Mouse (Mus musculus): ENCODE measurements at regions not wholly inside any gene's neighbourhood (a gene's known extent, or its start where the extent isn't known, plus 50 kb on each side); places are given as distances from the start of the nearest gene placed in this dataset.

DNA sequence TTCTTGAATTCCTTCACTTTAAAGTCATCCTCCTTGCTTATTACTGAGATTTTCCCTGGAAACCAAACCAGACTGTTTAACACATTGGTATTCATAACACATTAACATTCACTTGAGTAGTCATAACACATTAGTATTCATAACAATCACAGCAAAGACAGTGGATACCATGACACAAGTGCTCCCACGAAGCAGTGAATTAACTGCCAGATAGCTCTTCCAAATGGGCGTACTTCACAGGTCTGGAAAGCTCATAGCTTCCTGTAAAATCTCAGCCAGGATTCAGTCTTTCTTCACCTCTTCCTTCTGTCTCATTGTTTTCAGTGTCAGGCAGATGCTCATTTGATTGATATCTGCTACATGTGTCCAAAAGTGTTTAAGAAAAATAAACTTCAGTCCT lies 545.7 kb downstream of the Epm2a start:
- ATAC-seq, result peak; percentile 88
- WGBS, result 32% methylated on average over 2 of the region's 2 CpGs
- peak; percentile 52 for DNase-seq
- H3K9me3 ChIP-seq (ENCODE audit: low read length), result no peaks in the 10 kb centered on the region
- H3K4me2 ChIP-seq (ENCODE audit: low read depth), result no peak overlapping the region
- no peak for TF ChIP-seq CTCF (IDR thresholded peaks at IDR 0.05; ENCODE audit: low read depth)
- no peaks in the 10 kb centered on the region for H3K27me3 ChIP-seq (ENCODE audit: insufficient read depth, low read length)
- H3K4me3 ChIP-seq (ENCODE audit: low read depth, low read length), result no peak overlapping the region
- no peak overlapping the region for H3K9ac ChIP-seq
- no peaks in the 10 kb centered on the region for H3K4me1 ChIP-seq (ENCODE audit: insufficient read depth)
- no peak overlapping the region for H3K27ac ChIP-seq (ENCODE audit: low read depth, low read length)
- no peaks in the 10 kb centered on the region for H3K36me3 ChIP-seq (ENCODE audit: insufficient read depth)

GRCm38 (mm10) chr10:11922132-11922531 lies 578.9 kb downstream of the Epm2a start:
- Histone ChIP-seq H3K36me3 (ENCODE audit: insufficient read depth) (no peaks in the 10 kb centered on the region), H3K4me1 (ENCODE audit: insufficient read depth) (no peaks in the 10 kb centered on the region), H3K9me3 (ENCODE audit: low read length) (no peaks in the 10 kb centered on the region), H3K27me3 (ENCODE audit: insufficient read depth, low read length) (no peaks in the 10 kb centered on the region), H3K9ac (no peak overlapping the region), H3K27ac (ENCODE audit: low read depth, low read length) (no peak overlapping the region), H3K4me2 (ENCODE audit: low read depth) (no peak overlapping the region), H3K4me3 (ENCODE audit: low read depth, low read length) (no peak overlapping the region)
- no peak for TF ChIP-seq CTCF (IDR thresholded peaks at IDR 0.05; ENCODE audit: low read depth)
- WGBS, result 75% methylated on average over 3 of the region's 3 CpGs
- ATAC-seq, result peak; percentile 77
- DNase-seq, result peak; percentile 32

GRCm38 (mm10) chr10:11938164-11938563 lies 595.0 kb downstream of the Epm2a start:
- Histone ChIP-seq H3K9me3 (ENCODE audit: low read length) (no peaks in the 10 kb centered on the region), H3K4me3 (ENCODE audit: low read depth, low read length) (no peak overlapping the region), H3K9ac (no peak overlapping the region), H3K36me3 (ENCODE audit: insufficient read depth) (no peaks in the 10 kb centered on the region), H3K27me3 (ENCODE audit: insufficient read depth, low read length) (no peaks in the 10 kb centered on the region), H3K4me1 (ENCODE audit: insufficient read depth) (no peaks in the 10 kb centered on the region), H3K27ac (ENCODE audit: low read depth, low read length) (no peak overlapping the region), H3K4me2 (ENCODE audit: low read depth) (no peak overlapping the region)
- DNase-seq (peak; percentile 21), ATAC-seq (peak; percentile 83)
- TF ChIP-seq CTCF (IDR thresholded peaks at IDR 0.05; ENCODE audit: low read depth), result no peak
- WGBS, result 60% methylated on average over 2 of the region's 2 CpGs

DNA sequence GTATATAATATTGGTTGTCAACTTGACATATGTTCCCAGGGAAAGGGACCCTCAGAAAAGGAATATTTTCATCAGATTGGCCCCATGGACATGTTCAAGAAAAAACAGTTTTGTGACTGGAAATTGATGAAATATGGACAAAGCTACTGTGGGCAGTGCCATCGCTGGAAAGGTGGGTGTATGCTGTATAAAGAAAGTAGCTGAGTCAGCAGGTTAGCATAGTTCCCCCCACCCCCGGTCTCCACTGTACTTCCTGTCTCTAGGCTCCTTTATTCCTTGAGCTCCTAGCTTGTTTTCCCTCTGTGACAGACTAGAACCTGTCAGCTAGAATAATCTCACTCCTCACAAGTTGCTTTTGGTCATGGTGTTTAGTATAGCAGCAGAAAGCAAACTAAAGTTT lies 599.6 kb downstream of the Epm2a start:
- TF ChIP-seq CTCF (IDR thresholded peaks at IDR 0.05; ENCODE audit: low read depth), result no peak
- WGBS, result 87% methylated on average over 2 of the region's 2 CpGs
- Histone ChIP-seq H3K4me3 (ENCODE audit: low read depth, low read length) (no peak overlapping the region), H3K27ac (ENCODE audit: low read depth, low read length) (no peak overlapping the region), H3K27me3 (ENCODE audit: insufficient read depth, low read length) (no peaks in the 10 kb centered on the region), H3K9me3 (ENCODE audit: low read length) (no peaks in the 10 kb centered on the region), H3K36me3 (ENCODE audit: insufficient read depth) (no peaks in the 10 kb centered on the region), H3K4me2 (ENCODE audit: low read depth) (no peak overlapping the region), H3K9ac (no peak overlapping the region), H3K4me1 (ENCODE audit: insufficient read depth) (no peaks in the 10 kb centered on the region)
- ATAC-seq (no peak), DNase-seq (no peak)

DNA sequence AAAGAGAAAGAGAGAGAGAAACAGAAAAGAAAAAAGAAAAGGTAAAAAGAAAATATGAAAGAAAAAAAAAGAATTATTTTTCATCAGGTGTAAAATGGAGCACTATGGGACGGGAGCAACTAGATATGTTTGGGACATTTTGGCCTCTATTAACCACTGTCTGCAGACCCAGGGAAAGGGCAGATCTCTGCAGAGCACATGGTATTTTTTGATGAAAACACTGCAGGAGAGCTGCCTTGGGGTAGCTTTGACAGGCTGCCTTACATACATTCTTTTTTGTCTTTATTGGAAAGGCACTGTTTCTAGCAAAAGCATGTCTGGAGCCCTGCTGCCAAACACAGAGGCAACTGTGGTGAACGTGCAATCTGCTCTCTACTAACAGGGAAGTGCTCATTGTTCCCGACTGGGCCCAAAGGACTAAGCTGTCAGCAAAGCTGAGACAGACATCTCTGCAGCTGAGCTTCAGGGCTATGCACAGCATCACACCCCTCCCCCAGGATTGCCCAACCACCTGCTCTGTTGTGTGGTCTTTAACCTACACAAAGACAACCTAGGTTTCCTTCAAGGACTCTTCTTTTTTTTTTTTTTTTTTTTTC lies 617.2 kb downstream of the Epm2a start:
- Histone ChIP-seq H3K4me3 (ENCODE audit: low read depth, low read length) (no peak overlapping the region), H3K9me3 (ENCODE audit: low read length) (no peaks in the 10 kb centered on the region), H3K27me3 (ENCODE audit: insufficient read depth, low read length) (no peaks in the 10 kb centered on the region), H3K4me2 (ENCODE audit: low read depth) (no peak overlapping the region), H3K9ac (no peak overlapping the region), H3K27ac (ENCODE audit: low read depth, low read length) (peak overlapping the region; percentile 50; the same call in 1 of the 2 replicates), H3K36me3 (ENCODE audit: insufficient read depth) (no peaks in the 10 kb centered on the region), H3K4me1 (ENCODE audit: insufficient read depth) (no peaks in the 10 kb centered on the region)
- WGBS, result 16% methylated on average over 3 of the region's 3 CpGs
- DNase-seq (peak; percentile 59), ATAC-seq (peak; percentile 86)
- TF ChIP-seq CTCF (IDR thresholded peaks at IDR 0.05; ENCODE audit: low read depth), result no peak

GRCm38 (mm10) chr10:12004966-12005365 lies 661.8 kb downstream of the Epm2a start:
- WGBS, result 22% methylated on average over 3 of the region's 3 CpGs
- no peak for DNase-seq
- Histone ChIP-seq H3K4me1 (ENCODE audit: insufficient read depth) (no peaks in the 10 kb centered on the region; the same call in 1 of the 2 replicates), H3K4me2 (ENCODE audit: low read depth) (no peak overlapping the region), H3K4me3 (ENCODE audit: low read depth, low read length) (no peak overlapping the region), H3K9me3 (ENCODE audit: low read length) (no peaks in the 10 kb centered on the region), H3K27ac (ENCODE audit: low read depth, low read length) (no peak overlapping the region), H3K9ac (no peak overlapping the region), H3K27me3 (ENCODE audit: insufficient read depth, low read length) (no peaks in the 10 kb centered on the region), H3K36me3 (ENCODE audit: insufficient read depth) (no peaks in the 10 kb centered on the region)
- TF ChIP-seq CTCF (IDR thresholded peaks at IDR 0.05; ENCODE audit: low read depth), result no peak
- no peak for ATAC-seq

DNA sequence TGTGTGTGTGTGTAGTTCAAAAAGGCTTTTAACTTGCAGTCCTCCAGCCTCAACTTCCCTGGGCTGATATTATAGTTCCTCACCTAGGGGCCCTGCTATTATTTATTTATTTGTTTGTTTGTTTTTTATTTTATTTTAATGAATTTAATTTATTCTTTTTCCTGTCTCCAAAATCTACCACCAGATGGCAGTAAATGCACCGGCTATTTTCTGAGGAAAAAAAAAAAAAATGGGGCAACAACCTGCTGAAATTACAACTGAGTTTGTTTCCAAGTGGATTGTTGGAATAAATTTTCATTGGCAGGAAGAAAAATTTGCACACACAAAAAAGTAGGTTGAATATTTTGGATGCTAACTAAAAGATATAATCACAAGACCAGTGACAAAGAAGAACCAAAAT lies 662.7 kb downstream of the Epm2a start:
- 37% methylated on average over 1 of the region's 1 CpGs for WGBS
- Histone ChIP-seq H3K4me1 (ENCODE audit: insufficient read depth) (no peaks in the 10 kb centered on the region; the same call in 1 of the 2 replicates), H3K36me3 (ENCODE audit: insufficient read depth) (no peaks in the 10 kb centered on the region), H3K4me3 (ENCODE audit: low read depth, low read length) (no peak overlapping the region), H3K27me3 (ENCODE audit: insufficient read depth, low read length) (no peaks in the 10 kb centered on the region), H3K27ac (ENCODE audit: low read depth, low read length) (no peak overlapping the region), H3K9ac (no peak overlapping the region), H3K9me3 (ENCODE audit: low read length) (no peaks in the 10 kb centered on the region), H3K4me2 (ENCODE audit: low read depth) (no peak overlapping the region)
- DNase-seq (peak; percentile 43), ATAC-seq (no peak)
- peak; percentile 48 for TF ChIP-seq CTCF (IDR thresholded peaks at IDR 0.05; ENCODE audit: low read depth)
